Comparison of ENCODE assay signal across 25 mouse cellular contexts in the genomic region with DNA sequence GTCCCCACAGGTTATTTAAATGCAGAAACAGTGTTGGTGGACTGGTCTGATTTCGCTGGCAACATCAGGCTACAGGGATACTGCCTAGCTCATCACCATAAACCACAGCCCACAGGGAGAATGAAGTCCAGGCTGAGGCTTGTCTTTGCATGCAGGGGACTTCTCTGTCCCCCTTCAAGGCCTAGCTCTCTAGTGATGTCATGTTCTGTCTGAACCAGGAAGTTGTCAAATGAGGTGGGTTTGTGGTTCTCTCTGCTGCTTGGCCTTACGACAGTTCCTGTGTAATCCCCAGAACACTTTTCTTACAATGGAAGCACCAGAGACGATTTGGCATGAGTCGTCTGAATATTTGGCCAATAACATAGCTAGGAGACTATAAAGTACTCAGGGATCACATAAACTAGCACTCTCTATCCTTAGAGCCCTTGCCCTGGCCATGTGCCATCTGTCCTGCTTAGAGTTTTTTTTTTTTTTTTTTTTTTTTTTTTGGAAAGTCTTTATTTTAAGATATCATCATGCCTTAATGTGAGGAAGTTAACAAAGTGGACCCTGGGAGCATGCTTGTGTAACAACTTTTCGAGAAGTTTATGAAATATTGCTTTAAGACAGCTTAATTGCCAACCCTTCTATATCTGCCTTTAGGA.
DNase-seq lines count a peak whose midpoint lies in the region; ATAC-seq and TF ChIP-seq lines count a peak whose summit lies in the region.
"Had no signal": no experiment of that assay in that cellular context is flagged by ENCODE, and none has a peak within 500 bp of the region (broad histone marks: within the 10 kb centered on the region; RNA-seq: fewer than 3 reads in every experiment).

No protein-coding gene starts in this region.

- H3K27me3 ChIP-seq in midbrain, embryonic 11.5 days (ENCODE audit: control insufficient read depth, insufficient read depth, low read length), result no peaks in the 10 kb centered on the region
- no peaks in the 10 kb centered on the region for H3K27me3 ChIP-seq in midbrain, embryonic 14.5 days (ENCODE audit: control insufficient read depth, insufficient read depth, low read length)
- H3K27me3 ChIP-seq in CH12.LX (replicated peaks), result no peaks in the 10 kb centered on the region
- H3K27me3 ChIP-seq: embryonic facial prominence, embryonic 15.5 days; heart, embryonic 12.5 days; hindbrain, embryonic 12.5 days; Patski had no signal

- TF ChIP-seq POLR2A in CH12.LX (IDR thresholded peaks at IDR 0.05; ENCODE audit: low read depth, low read length), result peak; percentile 26; the same call in 1 of the 2 replicates
- no peak for TF ChIP-seq POLR2A in bone marrow macrophage, adult 2 months (IDR thresholded peaks at IDR 0.05; ENCODE audit: borderline replicate concordance, low read depth, low read length)
- TF ChIP-seq POLR2A in lung, adult 2 months (IDR thresholded peaks at IDR 0.05; ENCODE audit: borderline replicate concordance, extremely low read depth, low read depth, low read length), result no peak

- H3K9me3 ChIP-seq in midbrain, embryonic 11.5 days (ENCODE audit: control insufficient read depth, low read length), result no peaks in the 10 kb centered on the region
- no peaks in the 10 kb centered on the region for H3K9me3 ChIP-seq in midbrain, embryonic 14.5 days (ENCODE audit: control insufficient read depth, low read length)
- H3K9me3 ChIP-seq in CH12.LX (replicated peaks; ENCODE audit: low read length), result no peaks in the 10 kb centered on the region
- H3K9me3 ChIP-seq: embryonic facial prominence, embryonic 15.5 days; forebrain, embryonic 10.5 days; heart, embryonic 12.5 days; hindbrain, embryonic 12.5 days had no signal

- ATAC-seq in midbrain, embryonic 11.5 days (ENCODE audit: low FRiP score), result no peak
- no peak for ATAC-seq in midbrain, embryonic 14.5 days (ENCODE audit: low FRiP score, low TSS enrichment)
- ATAC-seq in megakaryocyte, adult 5-6 weeks (ENCODE audit: poor library complexity, severe bottlenecking), result peak; percentile 88
- ATAC-seq: activated CD4-positive, CD25-positive, alpha-beta regulatory T cell, adult 4 months; CD4-positive, CD25-positive, alpha-beta regulatory T cell, adult 4 months; forebrain, embryonic 14.5 days; hindbrain, embryonic 16.5 days; Patski had no signal

- no peak overlapping the region for H3K4me2 ChIP-seq in midbrain, embryonic 11.5 days
- no peak overlapping the region for H3K4me2 ChIP-seq in midbrain, embryonic 14.5 days (ENCODE audit: low read length)
- peak overlapping the region; percentile 16; the same call in 1 of the 2 replicates for H3K4me2 ChIP-seq in CH12.LX (ENCODE audit: insufficient read depth, low read depth, poor library complexity, severe bottlenecking)
- H3K4me2 ChIP-seq: embryonic facial prominence, embryonic 15.5 days; heart, embryonic 12.5 days; hindbrain, embryonic 12.5 days had no signal

- H3K36me3 ChIP-seq in midbrain, embryonic 11.5 days (ENCODE audit: control insufficient read depth, insufficient read depth, low read length), result no peaks in the 10 kb centered on the region
- H3K36me3 ChIP-seq in midbrain, embryonic 14.5 days (ENCODE audit: control insufficient read depth, insufficient read depth, low read length), result peaks cover 14% of the 10 kb centered on the region
- peaks cover 16 to 51% of the 10 kb centered on the region in 2 experiments for H3K36me3 ChIP-seq in CH12.LX (replicated peaks in 1 of 2; ENCODE audit: control insufficient read depth in 1 of 2, insufficient read depth in 1 of 2, low read length in 1 of 2)
- H3K36me3 ChIP-seq: embryonic facial prominence, embryonic 15.5 days; forebrain, embryonic 10.5 days; heart, embryonic 12.5 days had no signal

- peak; percentile 71 for DNase-seq in midbrain, embryonic 11.5 days (ENCODE audit: low spot score, missing footprints)
- DNase-seq in midbrain, embryonic 14.5 days, result no peak
- DNase-seq in CH12.LX (ENCODE audit: extremely low read depth), result peak; percentile 82
- DNase-seq in lung, adult 2 months, result no peak
- no peak for DNase-seq in right cerebral cortex, adult 18-20 months
- no peak for DNase-seq in heart, adult 9 months (ENCODE audit: low spot score in 2 of 2)
- DNase-seq: adrenal gland, postnatal 14 days; B cell, adult 2 months; cerebellum, adult 2 months; embryo, embryonic 11 days; gastrocnemius, postnatal 36 days; heart, adult 2 months; heart, postnatal 36 days had no signal

- TF ChIP-seq RAD21 in CH12.LX (IDR thresholded peaks at IDR 0.05; ENCODE audit: low read depth, low read length), result no peak

- 90% methylated on average over 5 of the region's 5 CpGs for WGBS in midbrain, embryonic 11.5 days
- WGBS in midbrain, embryonic 14.5 days, result 92% methylated on average over 5 of the region's 5 CpGs
- 80% methylated on average over 5 of the region's 5 CpGs for WGBS in lung, adult 2 months

- H3K4me3 ChIP-seq in midbrain, embryonic 11.5 days (ENCODE audit: low read depth, low read length), result no peak overlapping the region
- H3K4me3 ChIP-seq in midbrain, embryonic 14.5 days (replicated peaks; ENCODE audit: low read depth, low read length), result no peak overlapping the region
- H3K4me3 ChIP-seq in CH12.LX (replicated peaks in 1 of 3; ENCODE audit: low read depth in 2 of 3, low read length in 2 of 3, poor library complexity in 1 of 3), result no peak overlapping the region
- no peak overlapping the region for H3K4me3 ChIP-seq in bone marrow macrophage, adult 2 months (ENCODE audit: insufficient read depth, low read length)
- no peak overlapping the region for H3K4me3 ChIP-seq in lung, adult 2 months (replicated peaks; ENCODE audit: extremely low read depth, low read depth, low read length)
- H3K4me3 ChIP-seq: embryonic facial prominence, embryonic 15.5 days; erythroblast, embryonic 14.5 days; forebrain, embryonic 10.5 days; heart, adult 2 months; heart, embryonic 12.5 days; hindbrain, embryonic 12.5 days had no signal

- in situ Hi-C loops in CH12.LX (cut with MboI; ENCODE audit: low pct_ligation_motif_present, low pct_unique_long_range_greater_than_20kb, low sequenced_read_pairs), result no loop called here

- TF ChIP-seq EP300 in CH12.LX (IDR thresholded peaks at IDR 0.05; ENCODE audit: low read length), result peak; percentile 66

- no peaks in the 10 kb centered on the region for H3K79me2 ChIP-seq in CH12.LX (replicated peaks; ENCODE audit: control insufficient read depth, extremely low read depth, insufficient read depth, poor library complexity, severe bottlenecking)

- H3K27ac ChIP-seq in midbrain, embryonic 11.5 days (ENCODE audit: low read depth, low read length), result no peak overlapping the region
- H3K27ac ChIP-seq in midbrain, embryonic 14.5 days (replicated peaks; ENCODE audit: low read depth, low read length), result no peak overlapping the region
- H3K27ac ChIP-seq in CH12.LX (ENCODE audit: insufficient read depth, low read depth), result peak overlapping the region; percentile 61
- peak overlapping the region; percentile 68 for H3K27ac ChIP-seq in bone marrow macrophage, adult 2 months (ENCODE audit: insufficient read depth, low read depth, low read length)
- H3K27ac ChIP-seq: embryonic facial prominence, embryonic 15.5 days; forebrain, embryonic 10.5 days; heart, adult 2 months; hindbrain, embryonic 12.5 days had no signal

- TF ChIP-seq CTCF in CH12.LX (conservative IDR thresholded peaks at IDR 0.05 in 1 of 2, IDR thresholded peaks at IDR 0.05 in 1 of 2; ENCODE audit: low read depth in 2 of 2, low read length in 2 of 2), result no peak
- TF ChIP-seq CTCF in bone marrow macrophage, adult 2 months (IDR thresholded peaks at IDR 0.05; ENCODE audit: low read depth, low read length), result no peak
- no peak for TF ChIP-seq CTCF in lung, adult 2 months (IDR thresholded peaks at IDR 0.05; ENCODE audit: insufficient read depth, low read length)

- no peak overlapping the region for H3K9ac ChIP-seq in midbrain, embryonic 11.5 days (ENCODE audit: low read length)
- H3K9ac ChIP-seq in midbrain, embryonic 14.5 days (replicated peaks; ENCODE audit: low read length), result no peak overlapping the region
- H3K9ac ChIP-seq in CH12.LX (ENCODE audit: insufficient read depth, low read depth), result no peak overlapping the region; the same call in 1 of the 2 replicates
- H3K9ac ChIP-seq: embryonic facial prominence, embryonic 15.5 days; heart, embryonic 12.5 days; hindbrain, embryonic 12.5 days had no signal

- H3K4me1 ChIP-seq in midbrain, embryonic 11.5 days (ENCODE audit: control insufficient read depth, insufficient read depth, low read length), result no peaks in the 10 kb centered on the region
- no peaks in the 10 kb centered on the region for H3K4me1 ChIP-seq in midbrain, embryonic 14.5 days (ENCODE audit: control insufficient read depth, insufficient read depth, low read length)
- H3K4me1 ChIP-seq in CH12.LX (ENCODE audit: control insufficient read depth in 1 of 2, insufficient read depth in 2 of 2), result peaks cover 8 to 38% of the 10 kb centered on the region in 2 experiments; a peak in 3 of 4 replicates
- H3K4me1 ChIP-seq in bone marrow macrophage, adult 2 months (ENCODE audit: control insufficient read depth, insufficient read depth, low read length), result peaks cover 22% of the 10 kb centered on the region
- no peaks in the 10 kb centered on the region for H3K4me1 ChIP-seq in lung, adult 2 months (ENCODE audit: control insufficient read depth, insufficient read depth, low read length)
- H3K4me1 ChIP-seq: embryonic facial prominence, embryonic 15.5 days; heart, embryonic 12.5 days; hindbrain, embryonic 12.5 days had no signal

- dilution Hi-C loops in CH12.LX (cut with MboI; ENCODE audit: extremely low pct_ligation_motif_present, extremely low pct_unique_long_range_greater_than_20kb, low sequenced_read_pairs), result no loop called here

TF ChIP-seq in CH12.LX, 34 proteins besides CTCF, POLR2A, EP300 and RAD21 (continues in another document):
- TF ChIP-seq ETS1 (conservative IDR thresholded peaks at IDR 0.05; ENCODE audit: low read depth, low read length) (peak; percentile 63; the same call in 1 of the 2 replicates), TCF12 (IDR thresholded peaks at IDR 0.05; ENCODE audit: low read depth, low read length) (peak; percentile 66), NELFE (IDR thresholded peaks at IDR 0.05; ENCODE audit: low read depth, low read length) (0 out of 2 replicates have a peak, but pooled peaks have one; percentile 45), CHD2 (IDR thresholded peaks at IDR 0.05; ENCODE audit: low read length) (no peak), ZNF384 (IDR thresholded peaks at IDR 0.05; ENCODE audit: low read depth, low read length) (peak; percentile 84), POLR2AphosphoS2 (IDR thresholded peaks at IDR 0.05; ENCODE audit: low read depth, low read length) (no peak), GABPA (IDR thresholded peaks at IDR 0.05; ENCODE audit: insufficient replicate concordance, low read depth, low read length) (no peak), RCOR1 (conservative IDR thresholded peaks at IDR 0.05; ENCODE audit: low read depth, low read length) (no peak), JUN (IDR thresholded peaks at IDR 0.05; ENCODE audit: insufficient read depth, low read depth, low read length) (peak; percentile 33), SIN3A (IDR thresholded peaks at IDR 0.05; ENCODE audit: low read length) (peak; percentile 52; the same call in 1 of the 2 replicates), IRF4 (IDR thresholded peaks at IDR 0.05; ENCODE audit: low read depth, low read length) (peak; percentile 47; the same call in 1 of the 2 replicates), ELF1 (IDR thresholded peaks at IDR 0.05; ENCODE audit: low read depth, low read length) (peak; percentile 87)

Comparison
In these comparisons a context has a peak if more than half of its experiments do, and no peak if none do; other contexts are left out.
1. DNase-seq: peak in midbrain, embryonic 11.5 days (single experiment) and CH12.LX (single experiment); none in midbrain, embryonic 14.5 days (single experiment), lung, adult 2 months (single experiment), right cerebral cortex, adult 18-20 months (single experiment) and heart, adult 9 months (0 of 2).
2. H3K27ac ChIP-seq: peak in CH12.LX (single experiment) and bone marrow macrophage, adult 2 months (single experiment); none in midbrain, embryonic 11.5 days (single experiment) and midbrain, embryonic 14.5 days (single experiment).